Mouse (Mus musculus): ENCODE measurements around the gene Ptpn3.

- TF ChIP-seq POLR2A (IDR thresholded peaks at IDR 0.05; ENCODE audit: extremely low read depth, insufficient read depth, low read length) (no peak), CTCF (IDR thresholded peaks at IDR 0.05; ENCODE audit: low read depth, low read length) (no peak)
Observed at GRCm38 (mm10) chr4:57306260-57306659, 4.6 kb upstream of the Ptpn3 start.
